Mouse (Mus musculus): ENCODE measurements around the gene Zdhhc1. TPM values are rescaled to one million over a fixed set of nuclear protein-coding genes. Genes with fewer than 3 reads are reported as not detected.

Gene Zdhhc1
- total RNA-seq, 2 experiments from 2014 or later = 31.9 to 34.2 TPM

- no peak for DNase-seq (ENCODE audit: low spot score in 2 of 2)
These were observed 15.7 kb downstream of the Zdhhc1 start for GRCm38 (mm10) chr8:105481013-105481412.

- DNase-seq (ENCODE audit: low spot score in 2 of 2) = no peak
These were observed 18.9 kb downstream of the Zdhhc1 start for GRCm38 (mm10) chr8:105477792-105478191.

- DNase-seq (ENCODE audit: low spot score in 2 of 2) = no peak
These were observed 19.9 kb downstream of the Zdhhc1 start for GRCm38 (mm10) chr8:105476628-105477413.

- DNase-seq (ENCODE audit: low spot score in 2 of 2) = no peak
These were observed 20.5 kb downstream of the Zdhhc1 start for GRCm38 (mm10) chr8:105476161-105476560.

- no peak for DNase-seq (ENCODE audit: low spot score in 2 of 2)
These were observed 21.0 kb downstream of the Zdhhc1 start for GRCm38 (mm10) chr8:105475742-105476141.

GRCm38 (mm10) chr8:105475254-105475653 is 21.4 kb downstream of the Zdhhc1 start:
- DNase-seq (ENCODE audit: low spot score in 2 of 2) = no peak

GRCm38 (mm10) chr8:105474680-105475079 is 22.0 kb downstream of the Zdhhc1 start:
- DNase-seq (ENCODE audit: low spot score in 2 of 2) = no peak

- DNase-seq (ENCODE audit: low spot score in 2 of 2) = no peak
These were observed 22.7 kb downstream of the Zdhhc1 start for GRCm38 (mm10) chr8:105473816-105474606.

- DNase-seq (ENCODE audit: low spot score in 2 of 2) = no peak
These were observed 23.7 kb downstream of the Zdhhc1 start for GRCm38 (mm10) chr8:105472983-105473382.

- no peak for DNase-seq (ENCODE audit: low spot score in 2 of 2)
These were observed 24.2 kb downstream of the Zdhhc1 start for GRCm38 (mm10) chr8:105472414-105472932.

- peak; percentile 70 to 82 for DNase-seq (ENCODE audit: low spot score in 2 of 2)
These were observed 25.2 kb downstream of the Zdhhc1 start, which contains the start of gene Tppp3 for GRCm38 (mm10) chr8:105471314-105472015. TSS of gene Tppp3 (minus strand) at chr8:105471526.

- DNase-seq (ENCODE audit: low spot score in 2 of 2) = no peak
These were observed 25.9 kb downstream of the Zdhhc1 start for GRCm38 (mm10) chr8:105470681-105471313.

GRCm38 (mm10) chr8:105470262-105470661 is 26.4 kb downstream of the Zdhhc1 start:
- no peak for DNase-seq (ENCODE audit: low spot score in 2 of 2)

GRCm38 (mm10) chr8:105469816-105470215 is 26.9 kb downstream of the Zdhhc1 start:
- no peak for DNase-seq (ENCODE audit: low spot score in 2 of 2)

- peak; percentile 49 to 70 for DNase-seq (ENCODE audit: low spot score in 2 of 2)
These were observed 27.5 kb downstream of the Zdhhc1 start for GRCm38 (mm10) chr8:105469041-105469695.

- no peak for DNase-seq (ENCODE audit: low spot score in 2 of 2)
These were observed 28.5 kb downstream of the Zdhhc1 start for GRCm38 (mm10) chr8:105468002-105468720.

- DNase-seq (ENCODE audit: low spot score in 2 of 2) = no peak
These were observed 29.2 kb downstream of the Zdhhc1 start for GRCm38 (mm10) chr8:105467396-105467985.

GRCm38 (mm10) chr8:105466700-105467291 is 29.9 kb downstream of the Zdhhc1 start:
- DNase-seq (ENCODE audit: low spot score in 2 of 2) = peak; percentile 45 to 81

- no peak for DNase-seq (ENCODE audit: low spot score in 2 of 2)
These were observed 30.5 kb downstream of the Zdhhc1 start for GRCm38 (mm10) chr8:105466246-105466645.

All from layer of hippocampus, adult 18-20 months (tissue).